ENCODE assay signal across 8 mouse cellular contexts in genomic region chr1:95667435-95668252, GRCm38 (mm10). TPM values are rescaled to one million over a fixed set of nuclear protein-coding genes. Genes with fewer than 3 reads are reported as not detected.
DNase-seq lines count a peak whose midpoint lies in the region; ATAC-seq and TF ChIP-seq lines count a peak whose summit lies in the region.

Gene St8sia4, minus strand, starts transcription at chr1:95667571.

- TF ChIP-seq CTCF in lung, postnatal 0 days (IDR thresholded peaks at IDR 0.05) = no peak

- H3K9me3 ChIP-seq in ES-E14 (ENCODE audit: control insufficient read depth, insufficient read depth, low read depth, low read length) = no peaks in the 10 kb centered on the region
- H3K9me3 ChIP-seq in hindbrain, embryonic 11.5 days (ENCODE audit: control insufficient read depth, low read length) = no peaks in the 10 kb centered on the region
- H3K9me3 ChIP-seq in lung, postnatal 0 days (ENCODE audit: low read length) = no peaks in the 10 kb centered on the region

- no peaks in the 10 kb centered on the region for H3K36me3 ChIP-seq in ES-E14 (ENCODE audit: control insufficient read depth, insufficient read depth, low read length, poor library complexity, severe bottlenecking)
- H3K36me3 ChIP-seq in hindbrain, embryonic 11.5 days (ENCODE audit: control insufficient read depth, insufficient read depth, low read length) = no peaks in the 10 kb centered on the region
- no peaks in the 10 kb centered on the region for H3K36me3 ChIP-seq in lung, postnatal 0 days (ENCODE audit: insufficient read depth, low read length)

- in situ Hi-C loops in ES-E14 (cut with MboI; ENCODE audit: low sequenced_read_pairs in 2 of 2, unreplicated experiment in 2 of 2) = no loop called here

- peak; percentile 67 for DNase-seq in ES-E14 (ENCODE audit: low read depth, low spot score)
- peak; percentile 5 for DNase-seq in cerebellum, adult 9-10 months
- peak; percentile 81 to 85 for DNase-seq in frontal cortex, adult 2 months (ENCODE audit: extremely low spot score in 1 of 2, low spot score in 1 of 2)
- peak; percentile 88 for DNase-seq in hindbrain, embryonic 11.5 days (ENCODE audit: low spot score)
- peak; percentile 78 to 86 for DNase-seq in layer of hippocampus, postnatal 10 days (ENCODE audit: low spot score in 2 of 2)
- DNase-seq in lung, postnatal 0 days (ENCODE audit: low spot score) = peak; percentile 87
- DNase-seq in ovary, postnatal 10 days (ENCODE audit: low spot score) = peak; percentile 37
- peak; percentile 98 for DNase-seq in thymus, postnatal 0 days (ENCODE audit: low spot score)

- ATAC-seq in hindbrain, embryonic 11.5 days (ENCODE audit: low FRiP score) = peak; percentile 97
- ATAC-seq in lung, postnatal 0 days = peak; percentile 94

- peaks cover 2 to 5% of the 10 kb centered on the region in 2 experiments; a peak in 1 of 4 replicates for H3K4me1 ChIP-seq in ES-E14 (ENCODE audit: control insufficient read depth in 2 of 2, insufficient read depth in 2 of 2, low read length in 2 of 2, poor library complexity in 1 of 2)
- peaks cover 2% of the 10 kb centered on the region; the same call in 1 of the 2 replicates for H3K4me1 ChIP-seq in hindbrain, embryonic 11.5 days (replicated peaks; ENCODE audit: control insufficient read depth, insufficient read depth, low read length)
- peaks cover 3% of the 10 kb centered on the region; the same call in 1 of the 2 replicates for H3K4me1 ChIP-seq in lung, postnatal 0 days (ENCODE audit: insufficient read depth, low read depth, low read length)

- H3K9ac ChIP-seq in ES-E14 (ENCODE audit: insufficient read depth, low read depth, low read length, poor library complexity, severe bottlenecking) = peak within 1 kb of the TSS; percentile 21; the same call in 1 of the 2 replicates
- peak within 1 kb of the TSS; percentile 66 for H3K9ac ChIP-seq in hindbrain, embryonic 11.5 days (ENCODE audit: low read depth, low read length)
- H3K9ac ChIP-seq in lung, postnatal 0 days (replicated peaks; ENCODE audit: low read depth) = peak within 1 kb of the TSS; percentile 36; the same call in 1 of the 2 replicates

- TF ChIP-seq EP300 in lung, postnatal 0 days (IDR thresholded peaks at IDR 0.05) = no peak

- peak within 1 kb of the TSS; percentile 49 to 64 for H3K4me3 ChIP-seq in ES-E14 (ENCODE audit: insufficient read depth in 1 of 2, low read depth in 1 of 2, low read length in 2 of 2, poor library complexity in 1 of 2, severe bottlenecking in 1 of 2)
- peak within 1 kb of the TSS; percentile 65 for H3K4me3 ChIP-seq in hindbrain, embryonic 11.5 days (ENCODE audit: low read depth, low read length)
- H3K4me3 ChIP-seq in lung, postnatal 0 days (ENCODE audit: low read depth, low read length) = peak within 1 kb of the TSS; percentile 62

- H3K4me2 ChIP-seq in hindbrain, embryonic 11.5 days (replicated peaks; ENCODE audit: low read depth, low read length) = peak within 1 kb of the TSS; percentile 82
- H3K4me2 ChIP-seq in lung, postnatal 0 days (replicated peaks; ENCODE audit: low read depth, low read length) = peak within 1 kb of the TSS; percentile 62

- no peak within 1 kb of the TSS for H3K27ac ChIP-seq in ES-E14 (ENCODE audit: insufficient read depth, low read depth, low read length, poor library complexity, severe bottlenecking)
- peak within 1 kb of the TSS; percentile 62 for H3K27ac ChIP-seq in hindbrain, embryonic 11.5 days (ENCODE audit: low read depth, low read length)
- H3K27ac ChIP-seq in lung, postnatal 0 days (ENCODE audit: low read length) = peak within 1 kb of the TSS; percentile 15

- no peaks in the 10 kb centered on the region for H3K27me3 ChIP-seq in hindbrain, embryonic 11.5 days (ENCODE audit: control insufficient read depth, insufficient read depth, low read length)
- no peaks in the 10 kb centered on the region for H3K27me3 ChIP-seq in lung, postnatal 0 days (replicated peaks; ENCODE audit: insufficient read depth, low read length)

- 0% methylated on average over 52 of the region's 52 CpGs for whole genome bisulfite sequencing in hindbrain, embryonic 11.5 days
- 2% methylated on average over 52 of the region's 52 CpGs for WGBS in lung, postnatal 0 days

TF ChIP-seq in ES-E14, 5 proteins besides CTCF, POLR2A, EP300 and RAD21:
- TF ChIP-seq MAFK (IDR thresholded peaks at IDR 0.05; ENCODE audit: insufficient read depth, low read depth, low read length) = no peak

RNA-seq across cellular contexts. Expression of gene St8sia4, which starts in this region (rescaled TPM):
- total RNA-seq in ES-E14 (2012; rRNA removed) = 0.26 and 0.71 TPM in 2 replicates
- 5.7 and 6.8 TPM in 2 replicates for polyA plus RNA-seq in frontal cortex, adult 2 months (2012; rRNA removed)
- 21.0 and 23.9 TPM in 2 replicates for polyA plus RNA-seq in hindbrain, embryonic 11.5 days (2014; fragmentation: Nextera tagmentation; extraction: Ambion mirVana)
- 10 to 100 TPM; 17.2 TPM for total RNA-seq in layer of hippocampus, postnatal 10 days (2021)
- 6.0 and 8.6 TPM in 2 replicates for polyA plus RNA-seq in lung, postnatal 0 days (2015; fragmentation: Nextera tagmentation; extraction: Ambion mirVana)
- 12.2 and 13.0 TPM in 2 replicates for polyA plus RNA-seq in thymus, postnatal 0 days (2015; fragmentation: Nextera tagmentation; extraction: Ambion mirVana)

Comparison
In these comparisons a context has a peak if more than half of its experiments do, and no peak if none do; other contexts are left out.
1. RNA of gene St8sia4 (total RNA-seq): 17.2 TPM in layer of hippocampus, postnatal 10 days; 0.26 to 0.71 TPM in ES-E14; every median in the first group is over 10 times any median in the second.
2. Peak in DNase-seq, H3K4me3 ChIP-seq and H3K9ac ChIP-seq in ES-E14; RNA of the gene not detected or under 1 TPM.
3. DNase-seq: peak in every context shown above with its lines; median percentile 98 in thymus, postnatal 0 days; 88 in hindbrain, embryonic 11.5 days; 87 in lung, postnatal 0 days; 83 in frontal cortex, adult 2 months; 82 in layer of hippocampus, postnatal 10 days; 67 in ES-E14; 37 in ovary, postnatal 10 days; 5 in cerebellum, adult 9-10 months.
4. Peak in every context shown above with its lines, with median percentiles within 50 percentile points of each other: H3K4me3 ChIP-seq and H3K9ac ChIP-seq.